Mouse (Mus musculus) hindbrain, embryonic 15.5 days (tissue): ENCODE measurements at regions not wholly inside any gene's neighbourhood (a gene's known extent, or its start where the extent isn't known, plus 50 kb on each side); places are given as distances from the start of the nearest gene placed in this dataset.

Experiments
- ATAC-seq: fragments of 200-750 bp; cut with Nextera tagmentation; 2 replicates; pipeline ENCODE4 v1.8.0; 2017; ENCODE audit warnings: low read depth, moderate number of reproducible peaks, moderate TSS enrichment; ENCODE audit not compliant: low FRiP score
- H3K27ac ChIP-seq: fragments of 300-500 bp; sonication (generic); replicated peaks from 2 replicates; pipeline ENCODE4 v1.5.1; 2015; ENCODE audit warnings: mild to moderate bottlenecking, inconsistent platforms
- H3K27me3 ChIP-seq: fragments of 300-500 bp; sonication (generic); 2 replicates; pipeline ENCODE4 v1.6.1; 2015; ENCODE audit warnings: control low read depth, inconsistent platforms
- H3K36me3 ChIP-seq: fragments of 300-500 bp; sonication (generic); 2 replicates; pipeline ENCODE4 v1.6.1; 2015; ENCODE audit warnings: control low read depth, inconsistent platforms
- H3K4me1 ChIP-seq: fragments of 300-500 bp; sonication (generic); replicated peaks from 2 replicates; pipeline ENCODE4 v1.6.1; 2015; ENCODE audit warnings: control low read depth, inconsistent platforms
- H3K4me2 ChIP-seq: fragments of 300-500 bp; sonication (generic); 2 replicates; pipeline ENCODE4 v1.6.1; 2015; ENCODE audit warnings: moderate library complexity, mild to moderate bottlenecking, inconsistent platforms
- H3K4me3 ChIP-seq: fragments of 300-500 bp; sonication (generic); 2 replicates; pipeline ENCODE4 v1.5.1; 2015; ENCODE audit warnings: mild to moderate bottlenecking, inconsistent platforms
- H3K9ac ChIP-seq: fragments of 300-500 bp; sonication (generic); 2 replicates; pipeline ENCODE4 v1.6.1; 2015; ENCODE audit warnings: inconsistent platforms
- H3K9me3 ChIP-seq: fragments of 300-500 bp; sonication (generic); 2 replicates; pipeline ENCODE4 v1.6.1; 2016; ENCODE audit warnings: control low read depth, inconsistent platforms
- WGBS: fragments of 180-500 bp; shearing (Covaris S2); methylation state at CpG from one replicate; pipeline ENCODE4 v1.1.7; 2015; 5-methylcytosine and 5-hydroxymethylcytosine counted together

DNA sequence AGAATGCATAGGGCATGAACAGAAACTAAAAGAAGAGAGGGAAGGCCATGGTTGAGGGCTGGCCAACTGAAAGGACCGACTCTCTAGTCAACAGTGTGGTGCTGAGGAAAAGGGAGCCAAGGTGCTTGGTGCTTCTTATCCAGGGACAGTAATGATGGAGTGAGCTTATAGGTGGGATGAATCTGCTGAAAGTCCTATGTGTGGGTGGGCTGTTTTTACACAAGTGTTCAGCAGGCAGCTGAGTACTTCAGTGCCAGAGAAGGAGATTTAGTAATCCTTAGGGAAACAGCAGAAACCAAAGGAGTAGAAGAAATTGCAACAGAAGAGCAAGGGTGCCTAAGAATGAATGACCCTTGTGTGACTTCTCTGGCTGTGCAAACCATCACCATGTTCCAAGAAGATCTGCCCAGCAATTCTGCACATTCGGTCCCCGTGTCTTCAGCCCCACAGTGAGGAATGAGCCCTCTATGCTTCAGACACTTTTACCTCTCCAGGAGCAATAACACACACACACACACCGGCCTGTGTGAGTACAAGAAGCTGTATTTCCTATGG lies 82.1 kb upstream of the Pkn2 start:
- no peaks in the 10 kb centered on the region for H3K9me3 ChIP-seq
- no peak for ATAC-seq
- H3K27me3 ChIP-seq = no peaks in the 10 kb centered on the region
- H3K4me1 ChIP-seq = no peaks in the 10 kb centered on the region
- H3K9ac ChIP-seq = no peak overlapping the region
- H3K4me2 ChIP-seq = no peak overlapping the region
- no peaks in the 10 kb centered on the region for H3K36me3 ChIP-seq
- WGBS = 94% methylated on average over 4 of the region's 4 CpGs
- H3K4me3 ChIP-seq = no peak overlapping the region
- H3K27ac ChIP-seq = no peak overlapping the region

GRCm38 (mm10) chr3:142957768-142958167 lies 76.0 kb upstream of the Pkn2 start:
- 82% methylated on average over 8 of the region's 8 CpGs for WGBS
- no peak overlapping the region for H3K9ac ChIP-seq
- no peak for ATAC-seq
- no peak overlapping the region for H3K4me2 ChIP-seq
- no peaks in the 10 kb centered on the region for H3K9me3 ChIP-seq
- no peaks in the 10 kb centered on the region for H3K4me1 ChIP-seq
- H3K36me3 ChIP-seq = no peaks in the 10 kb centered on the region
- H3K27me3 ChIP-seq = no peaks in the 10 kb centered on the region
- no peak overlapping the region for H3K27ac ChIP-seq
- H3K4me3 ChIP-seq = no peak overlapping the region

DNA sequence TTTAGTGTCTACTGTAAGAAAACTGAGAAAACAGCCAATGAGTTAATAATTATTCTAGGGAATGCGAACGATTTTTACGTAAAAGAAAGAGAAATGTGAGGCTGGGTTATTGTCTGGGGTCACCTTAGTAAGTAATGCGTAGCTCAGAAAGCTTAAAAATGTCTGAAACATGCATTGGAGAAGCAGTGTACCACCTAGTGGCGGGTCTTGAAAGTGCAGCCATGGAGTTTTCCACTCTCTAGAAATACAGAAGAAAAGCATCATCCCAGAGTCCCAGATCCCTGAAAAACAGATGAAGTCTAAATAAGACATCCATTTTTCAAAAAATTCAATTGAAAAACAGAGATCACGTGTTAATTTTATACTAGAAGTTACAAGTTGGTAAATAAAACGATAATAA lies 67.0 kb upstream of the Pkn2 start:
- Histone ChIP-seq H3K9me3 (no peaks in the 10 kb centered on the region), H3K9ac (no peak overlapping the region), H3K4me2 (no peak overlapping the region), H3K4me1 (no peaks in the 10 kb centered on the region), H3K4me3 (no peak overlapping the region), H3K36me3 (no peaks in the 10 kb centered on the region), H3K27me3 (no peaks in the 10 kb centered on the region), H3K27ac (no peak overlapping the region)
- whole genome bisulfite sequencing = 29% methylated on average over 7 of the region's 7 CpGs
- ATAC-seq = no peak

GRCm38 (mm10) chr3:142941319-142942024 lies 59.7 kb upstream of the Pkn2 start:
- no peak for ATAC-seq
- 51% methylated on average over 6 of the region's 6 CpGs for WGBS
- Histone ChIP-seq H3K9me3 (no peaks in the 10 kb centered on the region), H3K4me2 (no peak overlapping the region), H3K4me1 (no peaks in the 10 kb centered on the region), H3K27ac (no peak overlapping the region), H3K4me3 (no peak overlapping the region), H3K36me3 (no peaks in the 10 kb centered on the region), H3K27me3 (no peaks in the 10 kb centered on the region), H3K9ac (no peak overlapping the region)

DNA sequence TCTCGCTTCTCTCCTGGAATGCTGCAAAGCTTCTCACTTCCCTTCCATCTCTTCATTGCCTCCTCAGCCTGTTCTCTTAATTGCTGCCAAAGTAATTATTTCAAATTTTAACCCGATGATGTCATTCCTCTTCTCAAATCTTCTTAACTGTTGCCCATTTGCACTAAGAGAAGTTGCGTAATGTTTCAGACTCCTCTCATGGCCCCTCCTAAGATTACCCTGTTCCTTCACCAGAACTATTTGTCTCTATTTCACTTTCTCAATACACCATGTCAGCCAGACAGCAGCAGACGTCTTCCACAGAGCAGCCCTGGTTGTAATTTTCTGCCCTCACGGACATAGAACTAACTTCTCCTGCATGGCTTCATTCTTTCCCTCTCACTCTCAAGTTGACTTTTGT lies 59.1 kb upstream of the Pkn2 start:
- 83% methylated on average over 5 of the region's 5 CpGs for WGBS
- no peak overlapping the region for H3K9ac ChIP-seq
- no peaks in the 10 kb centered on the region for H3K27me3 ChIP-seq
- no peaks in the 10 kb centered on the region for H3K4me1 ChIP-seq
- H3K36me3 ChIP-seq = no peaks in the 10 kb centered on the region
- no peak overlapping the region for H3K4me2 ChIP-seq
- H3K4me3 ChIP-seq = no peak overlapping the region
- no peak for ATAC-seq
- H3K27ac ChIP-seq = no peak overlapping the region
- H3K9me3 ChIP-seq = no peaks in the 10 kb centered on the region

GRCm38 (mm10) chr3:142939773-142940172 lies 58.0 kb upstream of the Pkn2 start:
- no peak overlapping the region for H3K4me3 ChIP-seq
- no peak overlapping the region for H3K4me2 ChIP-seq
- no peak overlapping the region for H3K9ac ChIP-seq
- no peaks in the 10 kb centered on the region for H3K9me3 ChIP-seq
- H3K27ac ChIP-seq = no peak overlapping the region
- H3K27me3 ChIP-seq = no peaks in the 10 kb centered on the region
- no peaks in the 10 kb centered on the region for H3K36me3 ChIP-seq
- WGBS = 79% methylated on average over 1 of the region's 1 CpGs
- ATAC-seq = no peak
- no peaks in the 10 kb centered on the region for H3K4me1 ChIP-seq

- Histone ChIP-seq H3K9me3 (no peaks in the 10 kb centered on the region), H3K27ac (no peak overlapping the region), H3K27me3 (no peaks in the 10 kb centered on the region), H3K4me1 (no peaks in the 10 kb centered on the region), H3K36me3 (no peaks in the 10 kb centered on the region), H3K4me3 (no peak overlapping the region), H3K4me2 (no peak overlapping the region), H3K9ac (no peak overlapping the region)
- ATAC-seq = no peak
- 75% methylated on average over 5 of the region's 5 CpGs for WGBS
Measured at GRCm38 (mm10) chr3:142935949-142936348, 54.1 kb upstream of the Pkn2 start.

DNA sequence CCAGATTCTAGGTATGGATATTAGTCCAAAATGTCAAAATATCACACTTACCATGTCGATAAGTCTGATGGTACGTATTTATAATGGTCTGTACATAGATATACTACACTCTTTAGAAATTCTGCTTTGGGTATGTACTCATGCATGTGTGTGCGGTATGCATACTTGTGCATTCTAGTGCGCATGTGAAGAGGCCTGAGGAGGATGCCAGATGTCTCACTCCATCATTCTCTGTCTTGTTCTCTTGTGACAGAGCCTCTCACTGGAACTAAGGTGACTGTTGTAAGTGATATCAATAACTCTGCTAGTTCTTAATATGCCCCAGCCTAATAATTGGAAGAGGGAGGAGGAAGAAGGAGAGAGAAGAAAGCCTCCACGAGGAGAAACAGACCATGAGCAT lies 52.5 kb upstream of the Pkn2 start:
- H3K4me1 ChIP-seq = no peaks in the 10 kb centered on the region
- no peak overlapping the region for H3K4me2 ChIP-seq
- no peaks in the 10 kb centered on the region for H3K27me3 ChIP-seq
- H3K36me3 ChIP-seq = no peaks in the 10 kb centered on the region
- H3K27ac ChIP-seq = no peak overlapping the region
- WGBS = 74% methylated on average over 5 of the region's 5 CpGs
- H3K9ac ChIP-seq = no peak overlapping the region
- no peak for ATAC-seq
- no peak overlapping the region for H3K4me3 ChIP-seq
- H3K9me3 ChIP-seq = no peaks in the 10 kb centered on the region

DNA sequence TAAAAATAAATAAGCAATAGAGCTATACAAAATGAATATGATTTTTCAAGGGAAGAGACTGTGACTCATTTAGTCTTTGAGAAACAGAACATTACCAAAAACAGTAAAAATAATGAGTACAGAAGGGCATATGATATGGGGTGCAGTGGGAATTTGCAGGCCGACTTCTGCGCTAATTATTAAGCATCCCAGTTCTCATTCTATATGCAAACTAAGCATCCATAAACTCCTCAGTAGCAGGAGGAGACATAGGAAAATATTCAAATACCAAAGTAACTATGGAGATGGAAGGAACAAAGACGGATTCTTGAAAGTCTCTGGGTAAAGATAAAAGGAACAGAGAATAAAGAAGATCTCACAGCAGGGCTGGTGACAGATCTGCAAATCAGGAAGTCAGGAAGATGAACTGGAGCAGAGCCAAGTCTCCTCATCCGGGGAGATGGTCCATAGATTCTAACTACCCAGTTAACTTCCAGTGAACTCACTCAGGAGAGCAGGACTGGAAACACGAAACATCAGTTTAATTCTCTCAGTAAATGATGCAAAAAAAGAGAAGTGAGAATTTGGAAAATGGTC lies 52.0 kb upstream of the Pkn2 start:
- no peaks in the 10 kb centered on the region for H3K27me3 ChIP-seq
- no peak overlapping the region for H3K9ac ChIP-seq
- H3K4me3 ChIP-seq = no peak overlapping the region
- H3K4me2 ChIP-seq = no peak overlapping the region
- no peaks in the 10 kb centered on the region for H3K4me1 ChIP-seq
- H3K27ac ChIP-seq = no peak overlapping the region
- no peak for ATAC-seq
- 31% methylated on average over 5 of the region's 5 CpGs for WGBS
- H3K9me3 ChIP-seq = no peaks in the 10 kb centered on the region
- H3K36me3 ChIP-seq = no peaks in the 10 kb centered on the region
